Mouse (Mus musculus): ENCODE data around the gene Hydin.

DNA sequence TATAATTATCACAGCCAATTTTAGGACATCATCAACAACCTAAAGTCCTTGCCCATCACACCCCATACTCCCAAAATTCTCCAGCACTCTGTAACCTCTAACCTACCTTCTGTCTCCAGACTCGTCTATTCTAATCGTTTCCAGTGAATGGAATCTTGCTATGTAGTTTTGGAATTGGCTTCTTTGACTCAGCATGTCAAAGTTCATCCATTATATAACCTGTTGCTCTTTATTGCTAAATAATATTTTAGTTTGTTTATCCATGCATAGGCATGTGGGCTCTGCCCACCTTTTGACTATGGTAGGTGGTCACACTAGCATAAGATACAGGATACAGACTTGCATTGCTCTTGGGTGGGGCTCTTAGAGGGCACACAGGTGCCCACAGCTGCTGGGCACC, 378.1 kb downstream of the Hydin start:
- no peak for TF ChIP-seq TCF12 (IDR thresholded peaks at IDR 0.05; ENCODE audit: low read depth, low read length)
- TF ChIP-seq SIN3A (IDR thresholded peaks at IDR 0.05; ENCODE audit: low read length) = no peak
- no peak for TF ChIP-seq CTCF (conservative IDR thresholded peaks at IDR 0.05 in 1 of 2, IDR thresholded peaks at IDR 0.05 in 1 of 2; ENCODE audit: low read depth in 2 of 2, low read length in 2 of 2)
- TF ChIP-seq CHD1 (IDR thresholded peaks at IDR 0.05; ENCODE audit: low read depth, low read length) = no peak
- no peak for TF ChIP-seq RCOR1 (conservative IDR thresholded peaks at IDR 0.05; ENCODE audit: low read depth, low read length)
- no peak for TF ChIP-seq MAX (IDR thresholded peaks at IDR 0.05; ENCODE audit: low read length)
- TF ChIP-seq POLR2A (IDR thresholded peaks at IDR 0.05; ENCODE audit: low read depth, low read length) = no peak
- no peak for TF ChIP-seq ETS1 (conservative IDR thresholded peaks at IDR 0.05; ENCODE audit: low read depth, low read length)
- TF ChIP-seq EP300 (IDR thresholded peaks at IDR 0.05; ENCODE audit: low read length) = no peak
- TF ChIP-seq HCFC1 (IDR thresholded peaks at IDR 0.05; ENCODE audit: low read depth, low read length) = no peak
- TF ChIP-seq RAD21 (IDR thresholded peaks at IDR 0.05; ENCODE audit: low read depth, low read length) = no peak

All from CH12.LX (cell line).